8 mouse cellular contexts compared by ENCODE assay signal in genomic region chr4:129490972-129491880, GRCm38 (mm10). TPM values are rescaled to one million over a fixed set of nuclear protein-coding genes. Genes with fewer than 3 reads are reported as not detected.
DNase-seq lines count a peak whose midpoint lies in the region; ATAC-seq and TF ChIP-seq lines count a peak whose summit lies in the region.

TSS of gene Tssk3 (minus strand) at chr4:129491022.
TSS of gene Fam229a (plus strand) at chr4:129491190.

- peak; percentile 24; the same call in 1 of the 2 replicates for ATAC-seq in heart, embryonic 16.5 days (replicated peaks; ENCODE audit: extremely low read depth, insufficient read depth, low FRiP score)
- ATAC-seq in limb, embryonic 12.5 days (ENCODE audit: insufficient number of reproducible peaks, insufficient read depth, low FRiP score, low TSS enrichment, low read depth) = 0 out of 2 replicates have a peak, but pooled peaks have one; percentile 30
- peak; percentile 58 for ATAC-seq in midbrain, embryonic 13.5 days
- ATAC-seq in inflammation-experienced regulatory T-cells, adult 6 months = no peak

- peak within 1 kb of the TSS; percentile 83 for H3K4me2 ChIP-seq in heart, embryonic 16.5 days (ENCODE audit: low read depth, low read length)
- peak within 1 kb of the TSS; percentile 69 for H3K4me2 ChIP-seq in limb, embryonic 12.5 days
- peak within 1 kb of the TSS; percentile 61 for H3K4me2 ChIP-seq in midbrain, embryonic 13.5 days (replicated peaks)

- H3K4me3 ChIP-seq in layer of hippocampus, adult 2 months = peak within 1 kb of the TSS; percentile 52
- H3K4me3 ChIP-seq in heart, embryonic 16.5 days (ENCODE audit: low read length) = peak within 1 kb of the TSS; percentile 46
- H3K4me3 ChIP-seq in limb, embryonic 12.5 days (replicated peaks) = peak within 1 kb of the TSS; percentile 38
- peak within 1 kb of the TSS; percentile 35 for H3K4me3 ChIP-seq in midbrain, embryonic 13.5 days (replicated peaks)

- H3K4me1 ChIP-seq in heart, embryonic 16.5 days (ENCODE audit: control insufficient read depth, insufficient read depth, low read length) = peaks cover 14% of the 10 kb centered on the region
- peaks cover 12% of the 10 kb centered on the region for H3K4me1 ChIP-seq in limb, embryonic 12.5 days (replicated peaks)
- peaks cover 25% of the 10 kb centered on the region for H3K4me1 ChIP-seq in midbrain, embryonic 13.5 days (replicated peaks)

- peak; percentile 31 for TF ChIP-seq CTCF in layer of hippocampus, adult 2 months (conservative IDR thresholded peaks at IDR 0.05)

- H3K9ac ChIP-seq in heart, embryonic 16.5 days (ENCODE audit: low read length) = peak within 1 kb of the TSS; percentile 64
- peak within 1 kb of the TSS; percentile 50; the same call in 1 of the 2 replicates for H3K9ac ChIP-seq in limb, embryonic 12.5 days (replicated peaks)
- peak within 1 kb of the TSS; percentile 53 for H3K9ac ChIP-seq in midbrain, embryonic 13.5 days (replicated peaks)

- peak within 1 kb of the TSS; percentile 39; the same call in 1 of the 2 replicates for H3K27ac ChIP-seq in layer of hippocampus, adult 2 months
- H3K27ac ChIP-seq in heart, embryonic 16.5 days (ENCODE audit: low read length) = no peak within 1 kb of the TSS
- no peak within 1 kb of the TSS for H3K27ac ChIP-seq in limb, embryonic 12.5 days
- no peak within 1 kb of the TSS for H3K27ac ChIP-seq in midbrain, embryonic 13.5 days

- no peaks in the 10 kb centered on the region for H3K9me3 ChIP-seq in heart, embryonic 16.5 days (replicated peaks; ENCODE audit: control insufficient read depth, low read length)
- H3K9me3 ChIP-seq in limb, embryonic 12.5 days = no peaks in the 10 kb centered on the region
- no peaks in the 10 kb centered on the region for H3K9me3 ChIP-seq in midbrain, embryonic 13.5 days

- WGBS in heart, embryonic 16.5 days = 5% methylated on average over 70 of the region's 70 CpGs
- WGBS in limb, embryonic 12.5 days = 4% methylated on average over 70 of the region's 70 CpGs
- 3% methylated on average over 67 of the region's 70 CpGs for WGBS in midbrain, embryonic 13.5 days

- H3K27me3 ChIP-seq in heart, embryonic 16.5 days (ENCODE audit: control insufficient read depth, insufficient read depth, low read length) = peaks cover 9% of the 10 kb centered on the region
- peaks cover 39% of the 10 kb centered on the region for H3K27me3 ChIP-seq in limb, embryonic 12.5 days
- H3K27me3 ChIP-seq in midbrain, embryonic 13.5 days = peaks cover 36% of the 10 kb centered on the region

- peaks cover 26% of the 10 kb centered on the region for H3K36me3 ChIP-seq in heart, embryonic 16.5 days (ENCODE audit: control insufficient read depth, insufficient read depth)
- H3K36me3 ChIP-seq in limb, embryonic 12.5 days = peaks cover 29% of the 10 kb centered on the region
- H3K36me3 ChIP-seq in midbrain, embryonic 13.5 days = peaks cover 32% of the 10 kb centered on the region

- DNase-seq in layer of hippocampus, adult 2 months (ENCODE audit: low spot score in 2 of 2) = no peak
- no peak for DNase-seq in layer of hippocampus, postnatal 14 days (ENCODE audit: low spot score in 2 of 2)
- peak; percentile 49 for DNase-seq in cerebellum, adult 8-10 months
- peak; percentile 47 for DNase-seq in urinary bladder, adult 2 months (ENCODE audit: low spot score)

RNA-seq across cellular contexts. Expression of gene Tssk3, which starts in this region (rescaled TPM):
- under 1 TPM in 1 of 2 experiments, not detected in 1; 0.38 TPM for total RNA-seq in layer of hippocampus, adult 2 months (2021)
- not detected for total RNA-seq in layer of hippocampus, postnatal 14 days (2021)
- not detected in 2 replicates for polyA plus RNA-seq in heart, embryonic 16.5 days (2015; fragmentation: Nextera tagmentation; extraction: Ambion mirVana)
- not detected in 2 replicates for polyA plus RNA-seq in limb, embryonic 12.5 days (2016; fragmentation: Nextera tagmentation; extraction: Ambion mirVana)
- polyA plus RNA-seq in midbrain, embryonic 13.5 days (2015; fragmentation: Nextera tagmentation; extraction: Ambion mirVana) = 0.16 and 0.26 TPM in 2 replicates
- polyA plus RNA-seq in urinary bladder, adult 2 months (2012; rRNA removed) = 0.15 TPM in 1 of 2 replicates, not detected in the other
- not detected for polyA plus RNA-seq in inflammation-experienced regulatory T-cells, adult 6 months (2017; shearing (Covaris generic))

RNA-seq across cellular contexts. Expression of gene Fam229a, which starts in this region (rescaled TPM):
- total RNA-seq in layer of hippocampus, adult 2 months (2021) = not detected
- under 1 TPM in 1 of 2 experiments, not detected in 1; 0.72 TPM for total RNA-seq in layer of hippocampus, postnatal 14 days (2021)
- polyA plus RNA-seq in heart, embryonic 16.5 days (2015; fragmentation: Nextera tagmentation; extraction: Ambion mirVana) = not detected in 2 replicates
- not detected in 2 replicates for polyA plus RNA-seq in limb, embryonic 12.5 days (2016; fragmentation: Nextera tagmentation; extraction: Ambion mirVana)
- not detected in 2 replicates for polyA plus RNA-seq in midbrain, embryonic 13.5 days (2015; fragmentation: Nextera tagmentation; extraction: Ambion mirVana)
- polyA plus RNA-seq in urinary bladder, adult 2 months (2012; rRNA removed) = 0.73 and 0.94 TPM in 2 replicates
- not detected for polyA plus RNA-seq in inflammation-experienced regulatory T-cells, adult 6 months (2017; shearing (Covaris generic))

Comparison
In these comparisons a context has a peak if more than half of its experiments do, and no peak if none do; other contexts are left out.
1. Peak in ATAC-seq, H3K4me3 ChIP-seq, H3K9ac ChIP-seq and H3K4me2 ChIP-seq in heart, embryonic 16.5 days; RNA of the genes that start here not detected or under 1 TPM.
2. Peak in ATAC-seq, H3K4me3 ChIP-seq, H3K9ac ChIP-seq and H3K4me2 ChIP-seq in limb, embryonic 12.5 days; RNA of the genes that start here not detected or under 1 TPM.
3. Peak in ATAC-seq, H3K4me3 ChIP-seq, H3K9ac ChIP-seq and H3K4me2 ChIP-seq in midbrain, embryonic 13.5 days; RNA of the genes that start here not detected or under 1 TPM.
4. Peak in DNase-seq in urinary bladder, adult 2 months; RNA of the genes that start here not detected or under 1 TPM.